Mouse (Mus musculus): ENCODE measurements around the gene Siva1. TPM values are rescaled to one million over a fixed set of nuclear protein-coding genes. Genes with fewer than 3 reads are reported as not detected.

Gene Siva1
- polyA plus RNA-seq (2016; fragmentation: Nextera tagmentation; extraction: Ambion mirVana), result 133 and 150 TPM in 2 replicates

GRCm38 (mm10) chr12:112644180-112644854 is at the start of gene Siva1:
Gene Siva1 (plus strand): TSS chr12:112644679.
- Histone ChIP-seq H3K9me3 (no peaks in the 10 kb centered on the region), H3K4me3 (peak within 1 kb of the TSS; percentile 75), H3K27ac (replicated peaks) (peak within 1 kb of the TSS; percentile 81), H3K9ac (replicated peaks) (peak within 1 kb of the TSS; percentile 81), H3K27me3 (no peaks in the 10 kb centered on the region), H3K4me1 (peaks cover 18% of the 10 kb centered on the region), H3K4me2 (replicated peaks) (peak within 1 kb of the TSS; percentile 89), H3K36me3 (peaks cover 20% of the 10 kb centered on the region)
- peak; percentile 98 for ATAC-seq (ENCODE audit: low FRiP score, low read depth)
- 1% methylated on average over 45 of the region's 46 CpGs for WGBS

GRCm38 (mm10) chr12:112594989-112595388 is 49.5 kb upstream of the Siva1 start:
- H3K4me2 ChIP-seq (replicated peaks), result no peak overlapping the region
- no peaks in the 10 kb centered on the region for H3K9me3 ChIP-seq

GRCm38 (mm10) chr12:112595626-112596025 is 48.9 kb upstream of the Siva1 start:
- no peak for ATAC-seq (ENCODE audit: low FRiP score, low read depth)
- H3K27ac ChIP-seq (replicated peaks), result no peak overlapping the region
- no peaks in the 10 kb centered on the region for H3K9me3 ChIP-seq
- H3K4me3 ChIP-seq, result no peak overlapping the region
- H3K36me3 ChIP-seq, result no peaks in the 10 kb centered on the region
- H3K4me2 ChIP-seq (replicated peaks), result no peak overlapping the region
- peaks cover 15% of the 10 kb centered on the region for H3K27me3 ChIP-seq
- 64% methylated on average over 4 of the region's 4 CpGs for WGBS
- H3K9ac ChIP-seq (replicated peaks), result no peak overlapping the region
- peaks cover 10% of the 10 kb centered on the region for H3K4me1 ChIP-seq

More at GRCm38 (mm10) chr12:112594989-112595388, 49.5 kb upstream of the Siva1 start:
- ATAC-seq (ENCODE audit: low FRiP score, low read depth), result no peak
- H3K9ac ChIP-seq (replicated peaks), result 0 out of 2 replicates have a peak overlapping the region, but pooled peaks have one; percentile 25
- no peaks in the 10 kb centered on the region for H3K36me3 ChIP-seq
- peaks cover 10% of the 10 kb centered on the region for H3K4me1 ChIP-seq
- WGBS, result 61% methylated on average over 4 of the region's 4 CpGs
- H3K4me3 ChIP-seq, result no peak overlapping the region
- H3K27me3 ChIP-seq, result peaks cover 21% of the 10 kb centered on the region
- H3K27ac ChIP-seq (replicated peaks), result no peak overlapping the region

- H3K9me3 ChIP-seq, result no peaks in the 10 kb centered on the region
- no peak for ATAC-seq (ENCODE audit: low FRiP score, low read depth)
- no peak overlapping the region for H3K27ac ChIP-seq (replicated peaks)
- no peak overlapping the region for H3K9ac ChIP-seq (replicated peaks)
- H3K36me3 ChIP-seq, result no peaks in the 10 kb centered on the region
- WGBS, result 82% methylated on average over 9 of the region's 9 CpGs
- peaks cover 10% of the 10 kb centered on the region for H3K4me1 ChIP-seq
- no peak overlapping the region for H3K4me2 ChIP-seq (replicated peaks)
- no peak overlapping the region for H3K4me3 ChIP-seq
- H3K27me3 ChIP-seq, result peaks cover 7% of the 10 kb centered on the region; the same call in 1 of the 2 replicates
These were observed 48.0 kb upstream of the Siva1 start for GRCm38 (mm10) chr12:112596454-112596853.

- no peaks in the 10 kb centered on the region for H3K36me3 ChIP-seq
These were observed 47.5 kb upstream of the Siva1 start for GRCm38 (mm10) chr12:112596891-112597500.

GRCm38 (mm10) chr12:112597618-112598017 is 46.9 kb upstream of the Siva1 start:
- 79% methylated on average over 8 of the region's 8 CpGs for WGBS
- H3K27me3 ChIP-seq, result peaks cover 7% of the 10 kb centered on the region; the same call in 1 of the 2 replicates
- no peaks in the 10 kb centered on the region for H3K36me3 ChIP-seq
- no peak overlapping the region for H3K9ac ChIP-seq (replicated peaks)
- no peak overlapping the region for H3K4me2 ChIP-seq (replicated peaks)
- no peak overlapping the region for H3K4me3 ChIP-seq
- H3K27ac ChIP-seq (replicated peaks), result no peak overlapping the region
- no peaks in the 10 kb centered on the region for H3K9me3 ChIP-seq
- ATAC-seq (ENCODE audit: low FRiP score, low read depth), result no peak
- peaks cover 10% of the 10 kb centered on the region for H3K4me1 ChIP-seq

More at GRCm38 (mm10) chr12:112596891-112597500, 47.5 kb upstream of the Siva1 start:
- Histone ChIP-seq H3K27me3 (peaks cover 7% of the 10 kb centered on the region; the same call in 1 of the 2 replicates), H3K4me3 (no peak overlapping the region), H3K27ac (replicated peaks) (no peak overlapping the region), H3K9me3 (no peaks in the 10 kb centered on the region), H3K4me2 (replicated peaks) (no peak overlapping the region), H3K9ac (replicated peaks) (no peak overlapping the region), H3K4me1 (peaks cover 10% of the 10 kb centered on the region)
- no peak for ATAC-seq (ENCODE audit: low FRiP score, low read depth)
- 75% methylated on average over 14 of the region's 14 CpGs for WGBS

GRCm38 (mm10) chr12:112599198-112599597 is 45.3 kb upstream of the Siva1 start:
- WGBS, result 35% methylated on average over 4 of the region's 4 CpGs
- no peak for ATAC-seq (ENCODE audit: low FRiP score, low read depth)
- no peak overlapping the region for H3K27ac ChIP-seq (replicated peaks)

GRCm38 (mm10) chr12:112599942-112600611 is 44.4 kb upstream of the Siva1 start:
- H3K4me3 ChIP-seq, result no peak overlapping the region
- H3K36me3 ChIP-seq, result no peaks in the 10 kb centered on the region
- peaks cover 4% of the 10 kb centered on the region; the same call in 1 of the 2 replicates for H3K27me3 ChIP-seq
- no peak overlapping the region for H3K27ac ChIP-seq (replicated peaks)
- no peak for ATAC-seq (ENCODE audit: low FRiP score, low read depth)
- H3K4me1 ChIP-seq, result peaks cover 4% of the 10 kb centered on the region
- H3K9ac ChIP-seq (replicated peaks), result no peak overlapping the region
- no peak overlapping the region for H3K4me2 ChIP-seq (replicated peaks)
- WGBS, result 86% methylated on average over 30 of the region's 30 CpGs
- H3K9me3 ChIP-seq, result no peaks in the 10 kb centered on the region

More at GRCm38 (mm10) chr12:112599198-112599597, 45.3 kb upstream of the Siva1 start:
- Histone ChIP-seq H3K9ac (replicated peaks) (no peak overlapping the region), H3K4me3 (no peak overlapping the region), H3K4me2 (replicated peaks) (no peak overlapping the region), H3K9me3 (no peaks in the 10 kb centered on the region), H3K4me1 (peaks cover 10% of the 10 kb centered on the region), H3K36me3 (no peaks in the 10 kb centered on the region), H3K27me3 (peaks cover 2% of the 10 kb centered on the region; the same call in 1 of the 2 replicates)

- Histone ChIP-seq H3K4me2 (replicated peaks) (no peak overlapping the region), H3K9ac (replicated peaks) (no peak overlapping the region), H3K36me3 (no peaks in the 10 kb centered on the region), H3K9me3 (no peaks in the 10 kb centered on the region), H3K27me3 (peaks cover 4% of the 10 kb centered on the region; the same call in 1 of the 2 replicates), H3K27ac (replicated peaks) (no peak overlapping the region), H3K4me1 (no peaks in the 10 kb centered on the region; the same call in 1 of the 2 replicates), H3K4me3 (no peak overlapping the region)
- WGBS, result 90% methylated on average over 5 of the region's 5 CpGs
- no peak for ATAC-seq (ENCODE audit: low FRiP score, low read depth)
These were observed 40.5 kb upstream of the Siva1 start for GRCm38 (mm10) chr12:112604022-112604421.

GRCm38 (mm10) chr12:112604709-112605649 is 39.5 kb upstream of the Siva1 start:
- ATAC-seq (ENCODE audit: low FRiP score, low read depth), result peak; percentile 47
- H3K9me3 ChIP-seq, result no peaks in the 10 kb centered on the region
- no peaks in the 10 kb centered on the region for H3K36me3 ChIP-seq
- no peak overlapping the region for H3K4me3 ChIP-seq
- H3K4me1 ChIP-seq, result no peaks in the 10 kb centered on the region; the same call in 1 of the 2 replicates
- H3K9ac ChIP-seq (replicated peaks), result no peak overlapping the region
- no peak overlapping the region for H3K4me2 ChIP-seq (replicated peaks)
- H3K27ac ChIP-seq (replicated peaks), result no peak overlapping the region
- H3K27me3 ChIP-seq, result peaks cover 4% of the 10 kb centered on the region; the same call in 1 of the 2 replicates
- WGBS, result 62% methylated on average over 20 of the region's 20 CpGs

- no peaks in the 10 kb centered on the region; the same call in 1 of the 2 replicates for H3K4me1 ChIP-seq
- H3K4me3 ChIP-seq, result no peak overlapping the region
- H3K4me2 ChIP-seq (replicated peaks), result no peak overlapping the region
- 47% methylated on average over 6 of the region's 6 CpGs for WGBS
- no peaks in the 10 kb centered on the region for H3K36me3 ChIP-seq
- ATAC-seq (ENCODE audit: low FRiP score, low read depth), result peak; percentile 56; the same call in 1 of the 2 replicates
- H3K9ac ChIP-seq (replicated peaks), result no peak overlapping the region
- no peak overlapping the region for H3K27ac ChIP-seq (replicated peaks)
- H3K27me3 ChIP-seq, result peaks cover 4% of the 10 kb centered on the region; the same call in 1 of the 2 replicates
- H3K9me3 ChIP-seq, result no peaks in the 10 kb centered on the region
These were observed 38.7 kb upstream of the Siva1 start for GRCm38 (mm10) chr12:112605766-112606165.
